Mouse (Mus musculus): Measurements from ENCODE around the gene Gtf2ird1.
"Not testable (repeated sequence)": the region's sequence is repeated elsewhere in the genome, so short reads cannot be mapped to it uniquely, and the experiment has no call there.

The Gtf2ird1 gene

DNA sequence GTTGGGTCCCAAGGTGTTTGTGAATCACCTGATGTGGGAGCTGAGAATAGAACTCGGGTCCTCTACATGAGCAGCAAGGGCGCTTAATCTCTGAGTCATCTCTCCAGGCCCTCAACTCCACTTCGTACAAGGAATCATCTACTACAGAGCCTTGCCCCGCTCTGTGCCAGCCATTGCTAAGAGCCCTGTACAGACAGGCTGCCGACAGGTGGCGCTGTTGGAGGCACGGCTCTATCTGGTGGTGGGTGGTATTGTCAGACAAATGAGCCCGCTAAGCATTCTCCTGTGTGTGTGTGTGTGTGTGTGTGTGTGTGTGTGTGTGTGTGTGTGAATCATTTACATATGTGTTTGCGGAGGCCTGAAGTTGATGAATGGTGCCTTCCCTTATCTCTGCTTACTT lies 111.1 kb downstream of the Gtf2ird1 start:
- DNase-seq (ENCODE audit: low spot score in 2 of 2) = no peak

GRCm38 (mm10) chr5:134344076-134344475 lies 112.4 kb downstream of the Gtf2ird1 start:
- no peak for DNase-seq (ENCODE audit: low spot score in 2 of 2)

GRCm38 (mm10) chr5:134343530-134343929 lies 113.0 kb downstream of the Gtf2ird1 start:
- DNase-seq (ENCODE audit: low spot score in 2 of 2) = not testable (repeated sequence)

- DNase-seq (ENCODE audit: low spot score in 2 of 2) = no peak
Measured at GRCm38 (mm10) chr5:134342503-134343205, 113.9 kb downstream of the Gtf2ird1 start.

DNA sequence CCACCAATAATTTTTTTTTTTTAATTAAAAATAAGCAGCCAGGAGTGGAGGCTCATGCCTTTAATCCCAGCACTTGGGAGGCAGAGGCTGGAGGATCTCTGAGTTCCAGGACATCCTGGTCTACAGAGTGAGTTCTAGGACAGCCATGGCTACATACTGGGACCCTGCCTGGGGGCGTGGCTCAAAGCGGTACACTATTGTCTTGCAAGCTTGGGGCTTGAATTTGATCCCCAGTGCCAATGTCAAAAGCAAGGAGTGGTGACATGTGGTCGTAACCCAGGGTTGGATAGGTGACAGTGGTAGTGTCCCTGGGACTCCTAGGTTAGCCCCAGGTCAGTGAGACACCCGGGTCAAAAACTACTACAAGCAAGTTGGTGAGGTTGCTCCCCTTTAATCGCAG lies 114.8 kb downstream of the Gtf2ird1 start:
- DNase-seq (ENCODE audit: low spot score in 2 of 2) = no peak

DNA sequence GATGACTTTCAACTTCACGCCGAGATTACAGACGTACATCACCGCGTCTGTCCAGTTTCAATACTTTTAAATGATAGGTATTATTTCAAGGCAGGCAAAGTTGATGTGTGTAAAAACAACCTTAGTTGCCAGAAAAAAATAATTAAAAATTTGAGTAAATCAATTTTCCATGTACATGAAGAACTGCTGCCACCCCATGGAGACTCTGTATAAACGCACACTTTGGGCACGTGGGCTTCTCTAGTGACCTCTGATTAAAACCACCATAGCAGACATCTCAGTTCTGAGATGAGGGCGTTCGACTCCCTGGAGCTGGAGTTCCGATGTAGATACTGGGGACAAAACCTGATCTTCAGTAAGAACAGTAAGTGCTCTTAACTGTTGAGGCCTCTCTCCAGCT lies 115.2 kb downstream of the Gtf2ird1 start:
- no peak for DNase-seq (ENCODE audit: low spot score in 2 of 2)

DNA sequence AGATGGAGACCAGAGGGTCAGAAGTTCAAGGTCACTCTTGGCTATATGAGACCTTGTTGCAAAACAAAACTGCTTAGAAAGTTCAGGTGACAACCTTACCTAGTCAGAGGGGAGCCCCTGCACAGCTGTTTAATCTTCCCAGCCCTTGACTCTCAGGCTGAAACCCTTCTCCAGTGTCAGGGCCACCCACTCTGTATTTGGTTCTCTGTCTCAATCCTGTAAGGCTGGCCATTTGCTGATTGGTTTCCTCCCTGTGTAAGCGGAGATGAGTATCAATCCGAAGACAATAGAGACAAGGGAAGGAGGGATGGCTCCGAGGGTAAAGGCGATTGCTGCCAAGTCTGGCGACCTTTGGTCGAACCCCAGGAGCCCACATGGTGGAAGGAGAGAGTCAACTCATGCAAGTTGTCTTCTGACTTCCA lies 116.4 kb downstream of the Gtf2ird1 start:
- no peak for DNase-seq (ENCODE audit: low spot score in 2 of 2)

DNA sequence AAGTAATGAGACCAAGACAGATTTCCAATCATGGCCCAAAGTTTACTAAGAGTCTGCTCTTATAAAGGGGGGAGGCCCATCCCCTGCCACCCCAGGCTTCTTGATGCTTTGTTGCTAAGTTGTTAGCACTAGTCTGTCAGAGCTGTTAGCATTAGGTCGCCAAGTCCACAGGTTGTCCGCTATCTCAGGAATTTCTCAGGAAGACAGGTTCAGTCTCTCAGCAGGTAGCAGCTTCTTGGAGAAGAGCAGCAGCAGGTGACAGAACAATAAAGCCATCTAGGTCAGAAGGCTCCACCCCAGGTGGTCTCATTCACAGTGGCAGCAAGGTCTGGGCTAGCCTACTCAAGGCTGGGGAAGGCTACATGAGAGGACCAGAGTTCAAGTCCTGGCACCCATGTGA lies 119.5 kb downstream of the Gtf2ird1 start:
- DNase-seq (ENCODE audit: low spot score in 2 of 2) = not testable (repeated sequence)

DNA sequence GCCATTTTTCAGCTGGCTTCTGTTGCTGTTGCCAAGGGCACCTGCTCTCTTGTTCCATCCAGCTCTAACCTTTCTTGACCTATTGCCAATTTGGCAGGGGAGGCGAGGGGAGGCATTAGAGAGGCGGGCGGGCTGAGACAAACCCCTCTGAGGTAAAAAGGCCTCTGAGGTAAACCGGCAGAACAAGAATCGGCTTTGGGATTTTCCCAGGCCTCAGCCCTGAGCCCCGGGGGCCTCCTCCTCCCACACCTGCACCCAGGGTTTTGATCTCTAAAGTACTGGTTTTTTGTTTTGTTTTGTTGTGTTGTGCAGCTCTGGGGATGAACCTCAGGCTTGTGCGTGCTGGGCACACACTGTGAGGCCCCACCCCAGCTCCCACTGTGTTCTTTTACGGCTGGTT lies 123.8 kb downstream of the Gtf2ird1 start:
- DNase-seq (ENCODE audit: low spot score in 2 of 2) = no peak

DNA sequence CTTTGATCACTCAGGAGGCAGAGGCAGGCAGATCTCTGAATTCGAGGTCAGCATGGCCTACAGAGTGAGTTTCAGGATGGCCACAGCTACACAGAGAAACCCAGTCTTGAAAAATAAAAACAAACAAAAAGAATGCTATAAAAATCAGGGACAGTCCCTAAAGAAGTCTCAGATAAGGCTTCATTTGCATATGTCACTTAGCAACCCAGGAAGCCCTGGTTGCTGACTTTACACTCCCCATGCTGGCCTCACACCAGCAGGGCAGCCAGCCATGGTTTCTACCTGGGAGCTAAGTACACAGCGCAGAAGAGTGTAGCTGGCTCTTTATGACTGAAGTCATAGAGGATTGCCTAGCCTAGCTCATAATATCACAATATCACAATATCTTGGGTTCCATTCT lies 126.4 kb downstream of the Gtf2ird1 start:
- DNase-seq (ENCODE audit: low spot score in 2 of 2) = no peak

DNA sequence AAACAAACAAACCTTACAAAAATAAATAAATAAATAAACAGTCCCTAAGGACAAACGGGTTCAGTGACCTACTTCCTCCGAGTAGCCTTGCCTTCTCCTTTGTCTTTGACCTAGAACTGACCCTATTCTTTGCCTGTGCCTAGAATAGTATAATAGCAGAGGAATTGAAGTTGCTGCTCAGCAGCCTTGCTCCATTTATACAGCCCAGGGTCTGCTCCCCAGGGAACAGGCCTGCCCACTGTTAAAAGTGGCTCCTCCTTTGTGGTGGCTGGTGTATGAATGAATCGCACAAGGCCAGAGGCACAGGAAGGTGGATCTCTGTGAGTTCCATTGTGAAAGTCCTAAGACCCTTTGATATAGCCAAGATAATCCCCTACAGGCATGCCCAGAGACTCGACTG lies 127.2 kb downstream of the Gtf2ird1 start:
- DNase-seq (ENCODE audit: low spot score in 2 of 2) = no peak

DNA sequence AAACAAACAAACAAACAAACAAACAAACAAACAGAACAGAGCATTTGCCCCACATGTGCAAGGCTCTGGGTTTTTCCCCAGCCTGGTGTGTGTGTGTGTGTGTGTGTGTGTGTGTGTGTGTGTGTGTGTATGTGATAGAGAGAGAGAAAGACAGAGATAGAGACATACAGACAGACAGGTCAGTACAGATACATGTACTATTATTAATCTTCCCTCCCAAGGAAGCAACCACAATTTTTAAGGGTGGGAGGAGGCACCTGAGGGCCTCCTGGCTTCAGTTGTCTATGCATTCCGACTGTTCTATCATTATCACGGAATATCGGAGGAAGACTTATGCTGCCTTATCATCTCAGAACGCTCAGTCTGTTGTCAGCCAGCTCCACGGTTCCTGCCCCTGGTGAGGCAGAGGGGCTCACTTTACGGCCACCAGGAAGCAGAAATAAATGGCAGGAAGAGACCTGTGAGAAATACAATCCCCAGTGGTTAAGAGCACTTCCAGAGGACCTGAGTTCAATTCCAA lies 128.0 kb downstream of the Gtf2ird1 start:
- no peak for DNase-seq (ENCODE audit: low spot score in 2 of 2)

DNA sequence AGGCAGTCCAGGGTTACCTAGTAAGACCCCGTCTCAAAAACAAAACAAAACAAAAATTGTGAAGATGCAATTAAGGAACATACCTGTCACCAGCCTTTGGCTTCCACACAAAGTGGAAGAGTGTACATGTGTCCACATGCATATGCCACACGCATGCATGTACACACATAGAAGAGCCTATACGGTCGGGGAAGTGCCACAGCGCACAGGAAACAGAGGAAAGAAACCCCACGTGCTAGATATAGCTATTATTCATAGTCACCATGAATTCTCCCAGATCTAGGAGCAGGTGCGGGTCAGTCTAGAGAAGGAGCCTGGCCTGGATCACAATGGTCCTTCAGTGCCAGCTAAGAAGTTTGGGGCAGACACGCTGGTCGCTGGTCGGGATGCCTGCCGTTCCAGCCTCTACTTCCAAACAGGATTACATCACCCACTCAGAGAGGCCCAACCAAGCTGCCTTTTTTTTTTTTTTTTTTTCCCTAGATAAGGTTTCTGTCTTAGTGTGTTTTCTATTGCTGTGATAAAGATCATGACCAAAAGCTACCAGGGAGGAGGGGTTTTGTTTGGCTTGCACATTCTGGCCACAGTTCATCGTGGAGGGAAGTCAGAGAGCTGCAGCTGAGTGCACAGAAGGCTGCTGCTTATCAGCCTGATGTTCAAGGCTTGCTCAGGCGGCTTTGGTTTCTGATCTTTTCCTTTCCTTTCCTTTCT lies 130.5 kb downstream of the Gtf2ird1 start:
- no peak for DNase-seq (ENCODE audit: low spot score in 2 of 2)

- no peak for DNase-seq (ENCODE audit: low spot score in 2 of 2)
Measured at GRCm38 (mm10) chr5:134323869-134324268, 132.6 kb downstream of the Gtf2ird1 start.

DNA sequence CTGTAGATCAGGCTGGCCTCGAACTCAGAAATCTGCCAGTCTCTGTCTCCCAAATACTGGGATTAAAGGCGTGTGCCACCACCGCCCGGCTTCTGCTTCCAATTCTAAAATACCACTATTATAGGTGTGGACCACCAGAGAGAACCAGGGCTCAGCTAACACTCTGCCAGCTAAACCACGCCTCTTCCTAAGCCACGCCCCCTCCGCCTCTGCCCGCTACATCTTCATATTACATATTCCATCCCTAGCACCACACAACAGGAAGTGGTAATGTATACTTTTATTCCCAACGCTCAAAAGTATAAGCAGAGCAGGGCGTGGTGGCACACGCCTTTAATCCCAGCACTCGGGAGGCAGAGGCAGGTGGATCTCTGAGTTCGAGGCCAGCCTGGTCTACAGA lies 133.2 kb downstream of the Gtf2ird1 start:
- no peak for DNase-seq (ENCODE audit: low spot score in 2 of 2)

DNA sequence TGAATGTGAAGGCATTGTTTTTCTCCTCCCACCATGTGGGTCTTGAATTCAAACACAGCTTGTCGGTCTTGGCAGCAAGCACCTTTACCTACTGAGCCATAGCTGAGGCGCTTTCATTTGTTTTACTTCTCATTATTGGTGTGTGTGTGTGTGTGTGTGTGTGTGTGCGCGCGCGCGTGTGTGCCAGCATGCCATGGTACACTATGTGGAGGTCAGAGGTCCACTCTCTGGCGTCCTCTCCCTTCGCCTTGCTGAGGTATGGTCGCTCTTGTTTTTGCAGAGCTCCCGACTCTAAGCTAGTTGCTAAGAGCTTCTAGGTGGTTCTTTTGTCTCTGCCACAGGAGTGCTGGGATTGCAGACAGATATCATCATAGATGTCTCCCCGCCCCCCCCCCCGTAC lies 134.2 kb downstream of the Gtf2ird1 start:
- no peak for DNase-seq (ENCODE audit: low spot score in 2 of 2)

GRCm38 (mm10) chr5:134321699-134322098 lies 134.8 kb downstream of the Gtf2ird1 start:
- no peak for DNase-seq (ENCODE audit: low spot score in 2 of 2)

GRCm38 (mm10) chr5:134318903-134319302 lies 137.6 kb downstream of the Gtf2ird1 start:
- no peak for DNase-seq (ENCODE audit: low spot score in 2 of 2)

- DNase-seq (ENCODE audit: low spot score in 2 of 2) = no peak
Measured at GRCm38 (mm10) chr5:134316721-134317120, 139.8 kb downstream of the Gtf2ird1 start.

GRCm38 (mm10) chr5:134315623-134316350 lies 140.7 kb downstream of the Gtf2ird1 start:
- DNase-seq (ENCODE audit: low spot score in 2 of 2) = peak in 1 of 2 experiments; percentile 55

DNA sequence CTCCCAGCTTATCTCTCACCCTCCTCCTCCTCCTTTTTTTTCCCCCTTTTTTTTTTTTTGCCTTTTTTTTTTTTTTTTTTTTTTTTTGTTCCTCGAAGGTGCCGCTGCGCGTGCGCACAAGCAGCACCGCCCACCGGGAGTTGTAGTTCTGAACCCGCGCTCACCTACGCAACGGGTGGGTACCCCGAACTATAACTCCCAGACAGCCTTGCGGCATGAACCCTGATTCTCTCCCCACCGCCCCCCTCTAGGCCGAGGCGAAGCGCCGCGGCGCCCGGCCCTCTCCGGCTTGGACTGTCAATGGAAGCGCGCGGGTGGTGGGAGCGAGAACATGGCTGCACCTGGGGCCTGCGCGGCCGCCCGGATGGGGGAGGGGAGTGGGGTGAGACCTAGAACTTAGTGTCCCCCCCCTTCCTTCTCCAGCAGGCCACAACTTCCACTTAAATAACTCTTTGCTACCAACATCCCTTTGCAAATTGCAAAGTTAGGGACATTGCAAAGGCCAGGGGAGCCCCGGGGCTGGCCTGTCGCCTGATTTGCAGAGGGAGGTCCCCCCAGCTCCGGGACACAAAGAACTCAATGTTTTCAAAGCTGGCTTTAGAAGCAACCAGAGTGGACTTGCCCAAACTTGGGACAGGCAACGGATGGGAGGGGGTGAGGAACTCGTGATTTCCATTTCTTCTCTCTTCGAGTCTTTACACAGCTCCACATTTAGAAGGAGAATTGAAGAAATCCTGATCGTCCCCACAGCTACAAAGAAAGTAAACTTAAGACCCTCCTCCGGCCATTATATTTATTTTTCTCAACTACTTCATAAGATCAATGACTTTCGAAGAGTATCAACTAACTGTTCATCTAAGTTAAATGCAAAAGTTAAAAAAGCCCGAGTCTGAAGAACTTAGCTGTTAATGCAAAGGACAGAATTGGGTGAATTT lies 141.6 kb downstream of the Gtf2ird1 start, which contains the start of gene Gtf2i:
TSS of gene Gtf2i (minus strand) at position 73 of the 935 bp plus-strand sequence.
- DNase-seq (ENCODE audit: low spot score in 2 of 2) = peak; percentile 93 to 96
